Mouse (Mus musculus) ES-E14 (cell line): Measurements from ENCODE around the gene Gm17677. TPM values are rescaled to one million over a fixed set of nuclear protein-coding genes. Genes with fewer than 3 reads are reported as not detected.

ENCODE experiments used
- DNase-seq: peaks from one replicate; pipeline ENCODE4 v3.0.0-alpha.2; 2013; ENCODE audit warnings: low read depth, low spot score
- H3K27ac ChIP-seq: 2 replicates; pipeline ENCODE4 v1.5.1; 2012; ENCODE audit warnings: low read depth, mild to moderate bottlenecking, low read length, moderate library complexity, mixed read lengths; ENCODE audit not compliant: poor library complexity, insufficient read depth, severe bottlenecking
- H3K36me3 ChIP-seq: 2 replicates; pipeline ENCODE4 v1.6.1; 2012; ENCODE audit warnings: mild to moderate bottlenecking, low read length, moderate library complexity, mixed read lengths; ENCODE audit not compliant: control insufficient read depth, poor library complexity, insufficient read depth, severe bottlenecking
- H3K4me1 ChIP-seq, 2 experiments: fragments of 150-350 bp in 1 of 2; sonication (generic) in 1 of 2; 2 replicates each; pipeline ENCODE4 v1.6.1; 2012; ENCODE audit warnings: low read length in 2 of 2, mild to moderate bottlenecking in 1 of 2, mixed read lengths in 1 of 2; ENCODE audit not compliant: control insufficient read depth in 2 of 2, insufficient read depth in 2 of 2, poor library complexity in 1 of 2
- H3K4me3 ChIP-seq, 2 experiments: fragments of 150-350 bp in 1 of 2; sonication (generic) in 1 of 2; 2 replicates each; pipeline ENCODE4 v1.5.1; 2012; ENCODE audit warnings: low read length in 2 of 2, low read depth in 1 of 2, mild to moderate bottlenecking in 1 of 2, mixed read lengths in 1 of 2; ENCODE audit not compliant: insufficient read depth in 1 of 2, poor library complexity in 1 of 2, severe bottlenecking in 1 of 2
- H3K9ac ChIP-seq: 2 replicates; pipeline ENCODE4 v1.6.1; 2012; ENCODE audit warnings: low read depth, mild to moderate bottlenecking, low read length, mixed read lengths; ENCODE audit not compliant: poor library complexity, insufficient read depth, severe bottlenecking
- H3K9me3 ChIP-seq: fragments of 150-350 bp; sonication (generic); 2 replicates; pipeline ENCODE4 v1.6.1; 2012; ENCODE audit warnings: low read depth, mild to moderate bottlenecking, low read length; ENCODE audit not compliant: control insufficient read depth, insufficient read depth
- CHD2 ChIP-seq: IDR thresholded peaks from 2 replicates; pipeline ENCODE4 v1.6.1; 2014; ENCODE audit warnings: mild to moderate bottlenecking, low read depth, low read length, inconsistent platforms
- HCFC1 ChIP-seq: IDR thresholded peaks from 2 replicates; pipeline ENCODE4 v1.6.1; 2012; ENCODE audit warnings: low read length, inconsistent platforms, borderline replicate concordance; ENCODE audit not compliant: insufficient read depth
- MAFK ChIP-seq: IDR thresholded peaks from 2 replicates; pipeline ENCODE4 v1.6.1; 2014; ENCODE audit warnings: mild to moderate bottlenecking, low read depth, low read length, inconsistent platforms; ENCODE audit not compliant: insufficient read depth
- ZC3H11A ChIP-seq: IDR thresholded peaks from 2 replicates; pipeline ENCODE4 v1.6.1; 2012; ENCODE audit warnings: low read depth, mild to moderate bottlenecking, inconsistent platforms, low read length, borderline replicate concordance
- ZNF384 ChIP-seq: IDR thresholded peaks from 2 replicates; pipeline ENCODE4 v1.6.1; 2012; ENCODE audit warnings: low read depth, low read length, inconsistent platforms
- in situ Hi-C, 2 experiments: fragments of 600-800 bp; cut with MboI; formaldehyde crosslinking; loops; one replicate each; pipeline ENCODE4 v1.15.1; 2025; ENCODE audit warnings: low sequenced_read_pairs in 2 of 2, inconsistent platforms in 1 of 2; ENCODE audit not compliant: unreplicated experiment in 2 of 2
- total RNA-seq: library from RNA; depleted of rRNA; stranded (reverse); fragments of 300-350 nt; gene quantifications from 2 replicates; pipeline ENCODE4 v1.2.3, GENCODE M21; 2012; rRNA removed

The Gm17677 gene
- not detected in 2 replicates for total RNA-seq

DNA sequence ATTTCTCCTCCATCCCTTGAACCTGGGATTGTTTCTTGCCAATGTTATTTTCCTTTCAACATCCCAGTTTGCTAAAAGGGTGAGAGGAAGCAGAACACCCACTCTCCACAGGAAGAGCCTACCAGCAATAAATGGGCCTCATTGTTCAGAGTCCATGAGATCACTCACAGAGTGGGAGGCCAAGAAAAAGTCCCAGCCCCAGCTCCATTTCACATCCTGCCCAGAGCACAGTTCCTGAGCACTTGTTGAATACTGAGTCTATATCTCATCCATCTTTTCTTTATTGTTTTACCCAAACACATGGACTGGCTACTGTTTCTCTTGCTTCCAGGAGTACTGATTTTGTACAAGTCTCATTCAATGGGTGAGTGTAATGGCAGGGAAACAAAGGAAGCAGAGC lies at the start of gene Gm17677:
Gene Gm17677, plus strand, starts transcription at position 301 of the 400 bp plus-strand sequence.
- in situ Hi-C loops, result no loop called here
- H3K36me3 ChIP-seq, result no peaks in the 10 kb centered on the region
- no peak within 1 kb of the TSS for H3K9ac ChIP-seq
- TF ChIP-seq CHD2 (no peak), ZNF384 (no peak)
- no peaks in the 10 kb centered on the region for H3K9me3 ChIP-seq
- H3K27ac ChIP-seq, result no peak within 1 kb of the TSS
- no peak for DNase-seq
- no peaks in the 10 kb centered on the region for H3K4me1 ChIP-seq
- no peak within 1 kb of the TSS for H3K4me3 ChIP-seq

DNA sequence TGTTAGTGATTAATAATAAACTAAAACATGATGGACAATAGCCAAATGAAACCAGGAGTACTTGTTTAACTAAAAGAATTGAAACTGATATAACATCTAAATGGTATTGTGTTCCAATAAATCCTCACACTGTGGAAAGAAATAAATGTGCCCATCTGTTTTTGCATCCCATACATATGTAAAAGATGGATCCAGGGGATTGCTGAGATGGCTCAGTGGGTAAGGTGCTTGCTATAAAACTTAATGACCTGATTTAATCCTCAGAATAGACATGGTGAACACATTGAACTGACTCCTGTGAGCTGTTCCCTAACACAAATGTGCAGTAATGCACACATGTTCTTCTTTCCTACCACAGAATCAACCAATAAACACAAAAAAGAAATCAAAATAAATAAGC lies 48.9 kb upstream of the Gm17677 start:
- Histone ChIP-seq H3K4me3 (no peak overlapping the region), H3K27ac (no peak overlapping the region), H3K9me3 (no peaks in the 10 kb centered on the region), H3K4me1 (no peaks in the 10 kb centered on the region), H3K36me3 (no peaks in the 10 kb centered on the region), H3K9ac (no peak overlapping the region)
- TF ChIP-seq CHD2 (no peak), ZNF384 (no peak), HCFC1 (no peak), MAFK (no peak), ZC3H11A (no peak)
- no peak for DNase-seq
- in situ Hi-C loops, result no loop called here

DNA sequence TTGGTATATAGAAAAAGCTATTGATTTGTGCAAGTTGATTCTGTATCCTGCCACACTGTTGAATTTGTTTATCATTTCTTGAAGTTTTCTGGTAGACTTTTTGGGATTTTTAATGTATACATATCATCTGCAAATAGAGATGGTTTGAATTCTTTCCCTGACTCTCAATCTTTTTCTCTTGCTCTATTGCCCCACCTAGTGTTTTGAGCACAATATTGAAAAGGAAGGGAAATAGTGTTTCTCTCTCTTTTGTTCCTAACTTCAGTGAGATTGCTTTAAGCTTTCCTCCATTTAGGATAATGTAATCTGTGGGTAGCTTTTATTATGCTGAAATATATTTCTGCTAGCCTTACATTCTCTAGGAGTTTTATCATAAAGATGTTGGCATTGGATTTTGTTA lies 33.6 kb upstream of the Gm17677 start:
- in situ Hi-C loops, result no loop called here

DNA sequence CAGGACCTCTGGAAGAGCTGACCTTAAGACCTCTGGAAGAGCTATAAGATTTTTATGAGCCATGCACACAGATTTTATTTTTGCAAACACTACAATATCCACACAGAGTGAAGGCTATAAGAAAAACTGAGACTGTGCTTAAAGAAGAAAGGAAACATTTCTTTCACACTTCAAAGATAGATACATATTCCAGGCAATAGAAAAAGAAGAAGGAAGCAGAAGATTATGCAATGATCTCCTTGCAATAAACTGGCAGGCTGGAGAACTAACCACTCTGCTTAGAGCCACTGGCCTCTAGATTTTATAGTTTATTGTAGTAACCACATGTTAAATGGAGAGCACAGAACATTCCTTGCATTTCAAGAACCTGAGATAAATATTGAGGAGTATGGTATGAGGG lies 16.0 kb downstream of the Gm17677 start:
- Histone ChIP-seq H3K9ac (no peak overlapping the region), H3K27ac (no peak overlapping the region), H3K4me3 (no peak overlapping the region), H3K36me3 (no peaks in the 10 kb centered on the region), H3K9me3 (no peaks in the 10 kb centered on the region), H3K4me1 (no peaks in the 10 kb centered on the region)
- TF ChIP-seq HCFC1, result no peak
- no peak for TF ChIP-seq ZNF384
- TF ChIP-seq MAFK, result no peak
- TF ChIP-seq ZC3H11A, result no peak
- TF ChIP-seq CHD2, result no peak
- no peak for DNase-seq
- in situ Hi-C loops, result no loop called here

More for the DNA sequence above, 33.6 kb upstream of the Gm17677 start:
- Histone ChIP-seq H3K27ac (no peak overlapping the region), H3K4me3 (no peak overlapping the region), H3K36me3 (no peaks in the 10 kb centered on the region; the same call in 1 of the 2 replicates), H3K4me1 (no peaks in the 10 kb centered on the region), H3K9me3 (no peaks in the 10 kb centered on the region), H3K9ac (no peak overlapping the region)
- DNase-seq, result no peak
- no peak for TF ChIP-seq CHD2
- no peak for TF ChIP-seq MAFK
- no peak for TF ChIP-seq ZC3H11A
- no peak for TF ChIP-seq HCFC1
- TF ChIP-seq ZNF384, result no peak

DNA sequence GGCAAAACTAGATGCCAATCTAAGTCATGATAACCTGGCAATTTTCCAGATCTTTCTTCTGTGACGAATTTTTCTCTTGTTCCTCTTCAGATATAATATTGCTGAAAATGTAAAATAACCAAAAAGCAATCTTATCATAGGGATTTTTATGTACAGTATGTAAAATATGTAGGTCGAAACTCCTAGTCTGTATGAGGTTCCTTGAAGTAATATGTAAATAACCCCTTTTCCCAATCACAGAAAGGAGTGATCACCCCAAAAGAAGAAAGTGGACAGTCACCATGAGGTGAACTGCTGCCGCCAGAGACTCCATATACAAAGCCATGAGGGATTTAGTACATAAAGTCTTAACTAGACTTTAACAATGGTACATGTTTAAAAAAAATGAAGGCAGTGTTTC lies 37.2 kb downstream of the Gm17677 start, which contains the start of gene Gm17727:
Gene Gm17727, minus strand, starts transcription at position 101 of the 400 bp plus-strand sequence.
- no peak for DNase-seq
- H3K36me3 ChIP-seq, result no peaks in the 10 kb centered on the region
- H3K27ac ChIP-seq, result no peak within 1 kb of the TSS
- no peaks in the 10 kb centered on the region for H3K4me1 ChIP-seq
- H3K9ac ChIP-seq, result no peak within 1 kb of the TSS
- in situ Hi-C loops, result no loop called here
- TF ChIP-seq ZC3H11A (no peak), HCFC1 (no peak), ZNF384 (no peak), MAFK (no peak), CHD2 (no peak)
- H3K9me3 ChIP-seq, result no peaks in the 10 kb centered on the region
- no peak within 1 kb of the TSS for H3K4me3 ChIP-seq
